In genomic region chr15:77862991-77863972, GRCm38 (mm10) we compare ENCODE assay signal across 22 mouse cellular contexts. TPM values are rescaled to one million over a fixed set of nuclear protein-coding genes. Genes with fewer than 3 reads are reported as not detected.
DNase-seq lines count a peak whose midpoint lies in the region; ATAC-seq and TF ChIP-seq lines count a peak whose summit lies in the region.
"Had no signal": no experiment of that assay in that cellular context is flagged by ENCODE, and none has a peak within 500 bp of the region (broad histone marks: within the 10 kb centered on the region; RNA-seq: fewer than 3 reads in every experiment).

No protein-coding gene starts in this region.

- DNase-seq in CH12.LX (ENCODE audit: extremely low read depth) (peak; percentile 82), Patski (ENCODE audit: low read depth, low spot score) (no peak)
- DNase-seq in thymus, adult 18-20 months = no peak
- DNase-seq in embryo, embryonic 11 days = no peak
- DNase-seq in left cerebral cortex, adult 11 months (ENCODE audit: low spot score) = no peak
- DNase-seq: adrenal gland, postnatal 36 days; cerebellum, adult 2 months; gastrocnemius, postnatal 36 days; heart, postnatal 36 days; kidney, adult 9 months; kidney, postnatal 14 days; liver, postnatal 0 days had no signal

- POLR2A ChIA-PET in Patski (lab: Charles Lee) = interaction anchor here (0.6 to 1.1 kb wide), 4 partner anchors 24 to 994 kb away, joined by 3 to 6 read pairs (median 5); no protein-coding TSS in a partner anchor

- H3K27me3 ChIP-seq in C2C12 (ENCODE audit: control insufficient read depth, insufficient read depth, insufficient read length) (no peaks in the 10 kb centered on the region), CH12.LX (replicated peaks) (no peaks in the 10 kb centered on the region), Patski (no peaks in the 10 kb centered on the region)
- H3K27me3 ChIP-seq: embryonic facial prominence, embryonic 15.5 days; heart, embryonic 15.5 days; intestine, embryonic 15.5 days had no signal

- no peak for TF ChIP-seq RAD21 in CH12.LX (IDR thresholded peaks at IDR 0.05; ENCODE audit: low read depth, low read length)

- in situ Hi-C loops in CH12.LX (cut with MboI; ENCODE audit: low pct_ligation_motif_present, low pct_unique_long_range_greater_than_20kb, low sequenced_read_pairs) = no loop called here
- in situ Hi-C loops in Patski (cut with MboI; ENCODE audit: low pct_unique_long_range_greater_than_20kb) = no loop called here

- no peaks in the 10 kb centered on the region for H3K79me3 ChIP-seq in C2C12 (ENCODE audit: low read depth)

- peaks cover 26 to 53% of the 10 kb centered on the region in 2 experiments for H3K4me1 ChIP-seq in CH12.LX (ENCODE audit: control insufficient read depth in 1 of 2, insufficient read depth in 2 of 2)
- H3K4me1 ChIP-seq: heart, embryonic 15.5 days had no signal

- H3K79me2 ChIP-seq in C2C12 (ENCODE audit: control insufficient read depth, insufficient read depth) = no peaks in the 10 kb centered on the region
- no peaks in the 10 kb centered on the region for H3K79me2 ChIP-seq in CH12.LX (replicated peaks; ENCODE audit: control insufficient read depth, extremely low read depth, insufficient read depth, poor library complexity, severe bottlenecking)

- dilution Hi-C loops in CH12.LX (cut with MboI; ENCODE audit: extremely low pct_ligation_motif_present, extremely low pct_unique_long_range_greater_than_20kb, low sequenced_read_pairs) = no loop called here

- ATAC-seq in Patski = peak; percentile 73
- peak; percentile 28 for ATAC-seq in inflammation-experienced regulatory T-cells, adult 6 months
- ATAC-seq: forebrain, embryonic 16.5 days; intestine, embryonic 15.5 days; liver, postnatal 0 days; lung, postnatal 0 days had no signal

- H3ac ChIP-seq in C2C12 (ENCODE audit: control insufficient read depth, insufficient read length, low read depth) = no peak overlapping the region

- no peak overlapping the region for H3K4me3 ChIP-seq in C2C12 (ENCODE audit: insufficient read depth, poor library complexity, severe bottlenecking)
- peak overlapping the region in 2 of 3 experiments; percentile 15 to 20 for H3K4me3 ChIP-seq in CH12.LX (replicated peaks in 1 of 3; ENCODE audit: low read depth in 2 of 3, low read length in 2 of 3, poor library complexity in 1 of 3)
- H3K4me3 ChIP-seq: embryonic facial prominence, embryonic 15.5 days; heart, embryonic 15.5 days; intestine, embryonic 15.5 days; layer of hippocampus, adult 2 months; midbrain, embryonic 10.5 days had no signal

- peak overlapping the region; percentile 42 for H3K9ac ChIP-seq in CH12.LX (ENCODE audit: insufficient read depth, low read depth)
- H3K9ac ChIP-seq: embryonic facial prominence, embryonic 15.5 days; heart, embryonic 15.5 days; hindbrain, embryonic 14.5 days; intestine, embryonic 15.5 days; liver, postnatal 0 days had no signal

- H3K36me3 ChIP-seq in C2C12 (ENCODE audit: control insufficient read depth, insufficient read depth) (no peaks in the 10 kb centered on the region), CH12.LX (replicated peaks in 1 of 2; ENCODE audit: control insufficient read depth in 1 of 2, insufficient read depth in 1 of 2, low read length in 1 of 2) (no peaks in the 10 kb centered on the region)
- H3K36me3 ChIP-seq: embryonic facial prominence, embryonic 15.5 days; heart, embryonic 15.5 days; intestine, embryonic 15.5 days; midbrain, embryonic 10.5 days had no signal

- H3K4me2 ChIP-seq in CH12.LX (ENCODE audit: insufficient read depth, low read depth, poor library complexity, severe bottlenecking) = peak overlapping the region; percentile 84
- H3K4me2 ChIP-seq: embryonic facial prominence, embryonic 15.5 days; heart, embryonic 15.5 days; hindbrain, embryonic 14.5 days; intestine, embryonic 15.5 days had no signal

- peaks cover 8% of the 10 kb centered on the region for H3K9me3 ChIP-seq in CH12.LX (replicated peaks; ENCODE audit: low read length)
- H3K9me3 ChIP-seq: embryonic facial prominence, embryonic 15.5 days; heart, embryonic 15.5 days; intestine, embryonic 15.5 days; midbrain, embryonic 10.5 days had no signal

- no peak for TF ChIP-seq CTCF in C2C12 (IDR thresholded peaks at IDR 0.05; ENCODE audit: control insufficient read depth, insufficient read depth, insufficient read length)
- no peak for TF ChIP-seq CTCF in CH12.LX (conservative IDR thresholded peaks at IDR 0.05 in 1 of 2, IDR thresholded peaks at IDR 0.05 in 1 of 2; ENCODE audit: low read depth in 2 of 2, low read length in 2 of 2)
- no peak for TF ChIP-seq CTCF in Patski (IDR thresholded peaks at IDR 0.05)

- peak overlapping the region; percentile 94 for H3K27ac ChIP-seq in CH12.LX (ENCODE audit: insufficient read depth, low read depth)
- H3K27ac ChIP-seq: embryonic facial prominence, embryonic 15.5 days; heart, embryonic 15.5 days; hindbrain, embryonic 14.5 days; intestine, embryonic 15.5 days; layer of hippocampus, adult 2 months; midbrain, embryonic 10.5 days had no signal

- TF ChIP-seq EP300 in CH12.LX (IDR thresholded peaks at IDR 0.05; ENCODE audit: low read length) = peak; percentile 96

- TF ChIP-seq POLR2A in CH12.LX (IDR thresholded peaks at IDR 0.05; ENCODE audit: low read depth, low read length) = peak; percentile 40; the same call in 1 of the 2 replicates

- CTCF ChIA-PET in Patski (lab: Charles Lee) = interaction anchor here (1.7 to 1.8 kb wide), 2 partner anchors 10 to 11 kb away, joined by 4 to 7 read pairs; no protein-coding TSS in a partner anchor

TF ChIP-seq in C2C12, 6 proteins besides CTCF, POLR2A, EP300 and RAD21:
- TF ChIP-seq MYOG (IDR thresholded peaks at IDR 0.05; ENCODE audit: control insufficient read depth, extremely low read depth, insufficient read length) (no peak), FOSL1 (IDR thresholded peaks at IDR 0.05; ENCODE audit: insufficient read depth, low read length, poor library complexity, severe bottlenecking) (peak; percentile 49), CEBPB (IDR thresholded peaks at IDR 0.05; ENCODE audit: low read depth) (no peak), MYOD1 (IDR thresholded peaks at IDR 0.05; ENCODE audit: control insufficient read depth, insufficient read length, low read depth) (peak; percentile 92), MAX (IDR thresholded peaks at IDR 0.05) (peak; percentile 76), USF1 (IDR thresholded peaks at IDR 0.05; ENCODE audit: low read depth) (no peak)

TF ChIP-seq in CH12.LX, 34 proteins besides CTCF, POLR2A, EP300 and RAD21 (continues in another document):
- TF ChIP-seq BHLHE40 (IDR thresholded peaks at IDR 0.05; ENCODE audit: low read depth, low read length) (no peak), NRF1 (IDR thresholded peaks at IDR 0.05; ENCODE audit: low read depth, low read length) (no peak), IRF4 (IDR thresholded peaks at IDR 0.05; ENCODE audit: low read depth, low read length) (peak; percentile 96), RCOR1 (conservative IDR thresholded peaks at IDR 0.05; ENCODE audit: low read depth, low read length) (peak; percentile 26; the same call in 1 of the 2 replicates), ZC3H11A (IDR thresholded peaks at IDR 0.05; ENCODE audit: low read depth, low read length) (no peak), SIN3A (IDR thresholded peaks at IDR 0.05; ENCODE audit: low read length) (peak; percentile 83), ZMIZ1 (IDR thresholded peaks at IDR 0.05; ENCODE audit: low read depth, low read length) (no peak), TBP (conservative IDR thresholded peaks at IDR 0.05; ENCODE audit: low read depth, low read length) (0 out of 2 replicates have a peak, but pooled peaks have one; percentile 34), E2F4 (IDR thresholded peaks at IDR 0.05; ENCODE audit: insufficient replicate concordance, low read depth, low read length) (no peak), MAX (IDR thresholded peaks at IDR 0.05; ENCODE audit: low read length) (0 out of 2 replicates have a peak, but pooled peaks have one; percentile 14), POLR2AphosphoS2 (IDR thresholded peaks at IDR 0.05; ENCODE audit: low read depth, low read length) (no peak), TCF12 (IDR thresholded peaks at IDR 0.05; ENCODE audit: low read depth, low read length) (peak; percentile 88), KAT2A (IDR thresholded peaks at IDR 0.05; ENCODE audit: insufficient replicate concordance, low read length) (no peak), NELFE (IDR thresholded peaks at IDR 0.05; ENCODE audit: low read depth, low read length) (no peak), ZKSCAN1 (IDR thresholded peaks at IDR 0.05; ENCODE audit: borderline replicate concordance, low read depth, low read length) (no peak), JUN (IDR thresholded peaks at IDR 0.05; ENCODE audit: insufficient read depth, low read depth, low read length) (peak; percentile 85), MAFK (IDR thresholded peaks at IDR 0.05; ENCODE audit: insufficient replicate concordance, low read length) (0 out of 2 replicates have a peak, but pooled peaks have one; percentile 37), MAZ (IDR thresholded peaks at IDR 0.05; ENCODE audit: low read depth, low read length) (no peak), ELF1 (IDR thresholded peaks at IDR 0.05; ENCODE audit: low read depth, low read length) (no peak), SMC3 (IDR thresholded peaks at IDR 0.05; ENCODE audit: low read depth, low read length) (no peak; the same call in 1 of the 2 replicates), ETS1 (conservative IDR thresholded peaks at IDR 0.05; ENCODE audit: low read depth, low read length) (peak; percentile 84), HCFC1 (IDR thresholded peaks at IDR 0.05; ENCODE audit: low read depth, low read length) (no peak), UBTF (IDR thresholded peaks at IDR 0.05; ENCODE audit: low read depth, low read length) (no peak), CHD1 (IDR thresholded peaks at IDR 0.05; ENCODE audit: low read depth, low read length) (peak; percentile 51; the same call in 1 of the 2 replicates), ZNF384 (IDR thresholded peaks at IDR 0.05; ENCODE audit: low read depth, low read length) (peak; percentile 90; the same call in 1 of the 2 replicates), PAX5 (IDR thresholded peaks at IDR 0.05; ENCODE audit: low read length) (no peak), USF1 (IDR thresholded peaks at IDR 0.05; ENCODE audit: low read depth, low read length) (no peak), CHD2 (IDR thresholded peaks at IDR 0.05; ENCODE audit: low read length) (peak; percentile 71; the same call in 1 of the 2 replicates), MXI1 (IDR thresholded peaks at IDR 0.05; ENCODE audit: low read depth, low read length) (no peak), USF2 (conservative IDR thresholded peaks at IDR 0.05; ENCODE audit: low read depth, low read length) (no peak)

RNA-seq across cellular contexts. Expression of gene Myh9, which starts 21.3 kb away (rescaled TPM):
- polyA plus RNA-seq in C2C12 (2012; fragmentation: generic; extraction: Trizol) (580 TPM), CH12.LX (2012; ENCODE audit: insufficient read length, low read depth) (165 and 178 TPM in 2 replicates), Patski (2021) (677 TPM)
- total RNA-seq in CH12.LX (2012; rRNA removed) (128 and 146 TPM in 2 replicates), CH12.LX (2014; rRNA removed) (43.8 and 46.4 TPM in 2 replicates)
- polyA plus RNA-seq in inflammation-experienced regulatory T-cells, adult 6 months (2017; shearing (Covaris generic)) = 100 to 1,000 TPM; 218 to 293 (median 259) TPM
